Mouse (Mus musculus): ENCODE results near the gene Lman2l. TPM values are rescaled to one million over a fixed set of nuclear protein-coding genes. Genes with fewer than 3 reads are reported as not detected.

Lman2l gene
- polyA plus RNA-seq (2017; shearing (Covaris generic)): 10 to 100 TPM; 12.5 to 19.3 TPM

DNA sequence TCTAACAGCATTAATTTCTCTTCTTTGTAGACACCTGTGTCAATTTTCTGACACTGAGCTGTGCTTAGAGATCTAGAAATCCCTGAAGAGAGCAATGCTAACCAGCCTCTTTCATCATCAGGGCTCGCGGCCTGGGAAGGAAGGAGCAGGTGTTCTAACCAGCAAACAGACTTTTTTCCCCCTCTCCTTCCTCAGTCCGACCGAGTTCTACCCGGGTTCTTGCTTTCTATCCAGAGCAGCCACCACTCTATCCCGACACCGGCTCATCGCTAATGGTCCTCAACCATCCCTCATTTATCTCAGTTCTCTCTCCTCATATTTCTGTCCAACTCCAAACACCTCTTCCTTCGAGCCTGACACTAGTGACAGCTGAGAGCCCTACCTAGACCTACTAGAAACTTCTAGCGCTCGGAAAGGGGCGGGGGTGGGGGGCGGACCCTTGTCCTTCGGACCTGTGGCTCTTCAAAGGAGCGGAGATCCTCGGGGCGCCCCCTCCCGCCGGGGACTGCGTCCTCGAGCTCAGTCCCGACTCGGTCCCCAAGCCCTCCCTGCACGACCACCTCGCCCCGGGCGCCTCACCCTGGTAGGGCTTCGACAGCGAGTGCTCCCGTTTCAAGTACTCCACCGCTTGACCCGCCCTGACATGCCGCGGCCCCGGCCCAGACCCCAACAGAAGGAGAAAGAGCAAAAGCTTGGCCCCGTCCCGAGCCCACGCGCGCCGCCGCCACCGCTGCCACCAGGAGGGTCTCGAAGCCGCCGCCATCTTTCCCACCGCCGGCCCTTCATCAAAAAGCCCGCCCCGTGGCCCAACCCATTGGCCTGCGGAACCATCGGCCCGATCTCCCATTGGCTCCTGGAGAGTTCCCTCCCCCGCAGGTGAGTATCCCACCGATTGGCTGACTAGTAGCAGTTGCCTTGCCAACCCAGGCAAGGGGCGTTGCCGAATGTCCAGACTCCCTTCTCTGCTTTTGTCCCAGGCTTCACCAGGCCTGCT, at the start of gene Lman2l:
Gene Lman2l, minus strand, starts transcription at position 801 of the 994 bp plus-strand sequence.

GRCm38 (mm10) chr1:36471181-36472105, 26.4 kb upstream of the Lman2l start, which contains the start of gene Cnnm4:
TSS of gene Cnnm4 (plus strand) at chr1:36471620.

DNA sequence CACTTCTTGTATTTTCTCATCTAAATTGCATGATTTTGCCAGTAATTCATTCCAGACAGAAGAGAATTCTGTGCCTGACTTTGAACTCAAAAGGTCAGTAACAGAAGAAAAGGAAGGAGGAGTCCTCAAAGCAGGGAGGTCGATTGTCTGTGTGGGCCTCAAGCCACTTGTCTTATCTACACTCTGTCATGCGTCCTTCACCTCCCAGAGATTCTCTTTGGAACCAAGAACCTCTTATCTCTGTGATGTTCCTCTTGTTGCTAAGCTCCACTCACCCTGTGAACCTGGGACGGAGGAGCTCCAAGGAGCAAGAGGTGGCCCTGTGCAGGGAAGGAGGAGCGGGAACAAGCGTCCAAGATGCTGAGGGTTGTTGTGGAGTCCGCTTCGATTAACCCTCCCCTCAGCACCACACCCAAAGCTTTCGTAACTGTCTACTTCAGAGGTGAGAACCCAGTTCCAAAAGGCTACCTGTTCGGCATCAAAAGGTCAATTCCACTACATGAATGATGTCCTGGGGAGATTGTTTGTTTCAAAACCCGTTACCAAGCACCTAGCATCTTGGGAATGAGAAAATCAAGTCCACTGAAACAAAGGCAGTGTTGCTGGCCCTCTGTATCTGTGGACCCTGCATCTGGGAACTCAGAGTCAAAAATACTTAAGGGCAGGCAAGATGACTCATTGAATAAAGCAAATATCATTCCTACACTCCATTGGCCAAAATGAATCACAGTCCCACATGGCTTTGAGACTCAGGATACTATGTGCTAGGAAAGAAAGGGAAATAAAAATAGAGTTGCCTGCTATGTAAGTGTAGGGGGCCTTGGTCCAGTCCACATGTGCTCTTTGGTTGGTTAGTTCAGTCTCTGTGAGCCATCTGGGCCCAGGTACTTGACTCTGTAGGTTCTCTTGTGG, 72.9 kb downstream of the Lman2l start, which contains the start of gene Fer1l5:
Gene Fer1l5, plus strand, starts transcription at position 358 of the 912 bp plus-strand sequence.

Other genes starting within 250 kb of the Lman2l start
- 10 to 100 TPM; 71.2 to 83.4 TPM for gene Uggt1, start 200.6 kb downstream of the Lman2l start, polyA plus RNA-seq (2017; shearing (Covaris generic))
- gene Neurl3, start 170.6 kb downstream of the Lman2l start, polyA plus RNA-seq (2017; shearing (Covaris generic)): 10 to 100 TPM; 71.1 to 84.4 TPM
- 100 to 1,000 TPM; 103 to 111 TPM for gene Arid5a, start 137.5 kb downstream of the Lman2l start, polyA plus RNA-seq (2017; shearing (Covaris generic))
- 10 to 100 TPM; 42.3 to 44.1 TPM for gene Kansl3, start 76.1 kb downstream of the Lman2l start, polyA plus RNA-seq (2017; shearing (Covaris generic))
- under 1 TPM; 0.58 to 0.60 TPM for gene Fer1l5, start 73.0 kb downstream of the Lman2l start, polyA plus RNA-seq (2017; shearing (Covaris generic))
- gene Cnnm4, start 26.3 kb upstream of the Lman2l start, polyA plus RNA-seq (2017; shearing (Covaris generic)): 1 to 10 TPM; 2.0 to 2.2 TPM
- gene Cnnm3, start 66.6 kb upstream of the Lman2l start, polyA plus RNA-seq (2017; shearing (Covaris generic)): 10 to 100 TPM; 17.1 to 34.6 TPM
- 10 to 100 TPM; 22.1 to 24.8 TPM for gene Ankrd23, start 91.6 kb upstream of the Lman2l start, polyA plus RNA-seq (2017; shearing (Covaris generic))
- gene Gm42417, start 94.2 kb upstream of the Lman2l start, polyA plus RNA-seq (2017; shearing (Covaris generic)): 1 to 10 TPM in 1 of 2 experiments, not detected in 1; 1.0 TPM
- 10 to 100 TPM; 25.1 to 30.1 TPM for gene Ankrd39, start 102.2 kb upstream of the Lman2l start, polyA plus RNA-seq (2017; shearing (Covaris generic))
- under 1 TPM; 0.35 to 0.98 TPM for gene Sema4c, start 113.1 kb upstream of the Lman2l start, polyA plus RNA-seq (2017; shearing (Covaris generic))
- gene Fam178b, start 237.9 kb upstream of the Lman2l start, polyA plus RNA-seq (2017; shearing (Covaris generic)): under 1 TPM in 1 of 2 experiments, not detected in 1; 0.26 TPM
- gene Cox5b, start 246.2 kb upstream of the Lman2l start, polyA plus RNA-seq (2017; shearing (Covaris generic)): 100 to 1,000 TPM; 581 to 642 TPM

Measured in activated CD4-positive, CD25-positive, alpha-beta regulatory T cell (primary cell).